Mouse (Mus musculus): ENCODE measurements around the gene Nptn.

DNA sequence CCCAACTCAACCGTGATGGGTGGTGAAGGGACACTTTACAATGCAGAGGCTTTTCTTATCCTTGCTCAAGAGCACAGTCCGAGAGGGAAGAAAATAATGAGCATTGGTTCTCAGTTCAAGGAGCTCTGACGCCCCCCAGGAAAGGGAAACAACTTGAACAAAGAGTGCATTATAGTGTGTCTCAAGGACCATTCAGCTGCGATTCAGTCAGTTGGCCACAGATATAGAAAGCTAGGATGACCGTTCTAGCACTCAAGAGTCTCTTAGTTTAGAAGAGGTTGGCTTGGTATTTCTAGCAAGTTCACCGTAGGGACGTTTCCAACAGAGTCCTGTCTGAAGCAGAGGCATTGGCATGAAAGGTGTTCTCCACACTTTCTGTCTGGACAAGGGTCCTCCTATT, 25.4 kb upstream of the Nptn start:
- TF ChIP-seq CEBPB (IDR thresholded peaks at IDR 0.05; ENCODE audit: low read depth) (no peak), MYOD1 (IDR thresholded peaks at IDR 0.05; ENCODE audit: control insufficient read depth, insufficient read length, low read depth) (no peak), CTCF (IDR thresholded peaks at IDR 0.05; ENCODE audit: control insufficient read depth, insufficient read depth, insufficient read length) (no peak), MAX (IDR thresholded peaks at IDR 0.05) (no peak)
